Mouse (Mus musculus): ENCODE data around the gene Tuba4a.

The Tuba4a gene

GRCm38 (mm10) chr1:75210136-75211087, 9.3 kb downstream of the Tuba4a start, which contains the start of the genes Glb1l and Stk16:
Gene Glb1l (minus strand): TSS chr1:75210813.
Gene Stk16 (plus strand): TSS chr1:75210838.
- peak; percentile 98 for DNase-seq (ENCODE audit: low read depth)

GRCm38 (mm10) chr1:75208967-75209678, 10.5 kb downstream of the Tuba4a start:
- DNase-seq (ENCODE audit: low read depth): peak; percentile 90

- DNase-seq (ENCODE audit: low read depth): no peak
These were observed 18.4 kb downstream of the Tuba4a start for GRCm38 (mm10) chr1:75201236-75201635.

- DNase-seq (ENCODE audit: low read depth): peak; percentile 90
These were observed 27.2 kb downstream of the Tuba4a start for GRCm38 (mm10) chr1:75192452-75192851.

- DNase-seq (ENCODE audit: low read depth): peak; percentile 99
These were observed 27.9 kb downstream of the Tuba4a start, which contains the start of the genes Ankzf1 and Atg9a for GRCm38 (mm10) chr1:75191622-75192402. Gene Ankzf1 (plus strand): TSS chr1:75192151. Gene Atg9a (minus strand): TSS chr1:75192196.

GRCm38 (mm10) chr1:75191258-75191621, 28.4 kb downstream of the Tuba4a start:
- DNase-seq (ENCODE audit: low read depth): no peak

GRCm38 (mm10) chr1:75190577-75190976, 29.1 kb downstream of the Tuba4a start:
- DNase-seq (ENCODE audit: low read depth): peak; percentile 19

GRCm38 (mm10) chr1:75187914-75188483, 31.7 kb downstream of the Tuba4a start:
- peak; percentile 99 for DNase-seq (ENCODE audit: low read depth)

GRCm38 (mm10) chr1:75187126-75187525, 32.5 kb downstream of the Tuba4a start:
- peak; percentile 91 for DNase-seq (ENCODE audit: low read depth)

- DNase-seq (ENCODE audit: low read depth): no peak
These were observed 34.2 kb downstream of the Tuba4a start for GRCm38 (mm10) chr1:75185495-75185894.

GRCm38 (mm10) chr1:75182160-75182559, 37.5 kb downstream of the Tuba4a start:
- peak; percentile 17 for DNase-seq (ENCODE audit: low read depth)

GRCm38 (mm10) chr1:75181377-75181870, 38.2 kb downstream of the Tuba4a start:
- DNase-seq (ENCODE audit: low read depth): no peak

GRCm38 (mm10) chr1:75180741-75181140, 38.9 kb downstream of the Tuba4a start:
- DNase-seq (ENCODE audit: low read depth): no peak

- peak; percentile 92 for DNase-seq (ENCODE audit: low read depth)
These were observed 39.5 kb downstream of the Tuba4a start, which contains the start of gene Abcb6 for GRCm38 (mm10) chr1:75180105-75180590. Gene Abcb6 (minus strand): TSS chr1:75180392.

- peak; percentile 91 for DNase-seq (ENCODE audit: low read depth)
These were observed 40.1 kb downstream of the Tuba4a start for GRCm38 (mm10) chr1:75179334-75180104.

GRCm38 (mm10) chr1:75168472-75169464, 50.9 kb downstream of the Tuba4a start, which contains the start of gene Zfand2b:
Gene Zfand2b (plus strand): TSS chr1:75168646.
- peak; percentile 97 for DNase-seq (ENCODE audit: low read depth)

GRCm38 (mm10) chr1:75168093-75168471, 51.6 kb downstream of the Tuba4a start:
- no peak for DNase-seq (ENCODE audit: low read depth)
